Mouse (Mus musculus) embryonic facial prominence, embryonic 13.5 days (tissue): ENCODE data around the gene Crybg1. TPM values are rescaled to one million over a fixed set of nuclear protein-coding genes. Genes with fewer than 3 reads are reported as not detected.
"Not testable (repeated sequence)": the region's sequence is repeated elsewhere in the genome, so short reads cannot be mapped to it uniquely, and the experiment has no call there.

Source experiments
- ATAC-seq: fragments of 200-750 bp; cut with Nextera tagmentation; 2 replicates; pipeline ENCODE4 v1.8.0; 2017; ENCODE audit warnings: low read depth; ENCODE audit not compliant: insufficient number of reproducible peaks, insufficient read depth, low FRiP score, low TSS enrichment
- H3K27ac ChIP-seq: fragments of 300-500 bp; sonication (generic); 2 replicates; pipeline ENCODE4 v1.5.1; 2015; ENCODE audit warnings: moderate library complexity, mild to moderate bottlenecking, inconsistent platforms
- H3K27me3 ChIP-seq: fragments of 300-500 bp; sonication (generic); 2 replicates; pipeline ENCODE4 v1.6.1; 2015; ENCODE audit warnings: mild to moderate bottlenecking, inconsistent platforms
- H3K36me3 ChIP-seq: fragments of 300-500 bp; sonication (generic); 2 replicates; pipeline ENCODE4 v1.6.1; 2015; ENCODE audit warnings: mild to moderate bottlenecking, inconsistent platforms
- H3K4me1 ChIP-seq: fragments of 300-500 bp; sonication (generic); 2 replicates; pipeline ENCODE4 v1.6.1; 2015; ENCODE audit warnings: inconsistent platforms
- H3K4me2 ChIP-seq: fragments of 300-500 bp; sonication (generic); 2 replicates; pipeline ENCODE4 v1.6.1; 2015; ENCODE audit warnings: moderate library complexity, mild to moderate bottlenecking, inconsistent platforms
- H3K4me3 ChIP-seq: fragments of 300-500 bp; sonication (generic); 2 replicates; pipeline ENCODE4 v1.5.1; 2015; ENCODE audit warnings: mild to moderate bottlenecking, inconsistent platforms
- H3K9ac ChIP-seq: fragments of 300-500 bp; sonication (generic); 2 replicates; pipeline ENCODE4 v1.6.1; 2015; ENCODE audit warnings: mild to moderate bottlenecking, inconsistent platforms
- H3K9me3 ChIP-seq: fragments of 300-500 bp; sonication (generic); 2 replicates; pipeline ENCODE4 v1.6.1; 2016; ENCODE audit warnings: inconsistent platforms
- WGBS: fragments of 180-500 bp; shearing (Covaris S2); methylation state at CpG from one replicate; pipeline ENCODE4 v1.1.7; 2015; ENCODE audit warnings: mixed read lengths; 5-methylcytosine and 5-hydroxymethylcytosine counted together
- polyA plus RNA-seq: library from polyadenylated mRNA; unstranded; fragments of >200 nt; fragmentation: Nextera tagmentation; extraction: Ambion mirVana; gene quantifications from 2 replicates; pipeline ENCODE4 v1.2.1, GENCODE M21; 2015

Crybg1 gene
- polyA plus RNA-seq, 1 experiment from 2014 or later, result 1.5 TPM

GRCm38 (mm10) chr10:43928596-43928995 lies 220.1 kb downstream of the Crybg1 start:
- H3K9ac ChIP-seq, result no peak overlapping the region
- no peak overlapping the region for H3K4me3 ChIP-seq
- no peaks in the 10 kb centered on the region for H3K9me3 ChIP-seq
- no peak for ATAC-seq
- H3K4me1 ChIP-seq, result no peaks in the 10 kb centered on the region
- peaks cover 4% of the 10 kb centered on the region; the same call in 1 of the 2 replicates for H3K36me3 ChIP-seq
- no peak overlapping the region for H3K27ac ChIP-seq
- no peaks in the 10 kb centered on the region for H3K27me3 ChIP-seq
- WGBS, result 69% methylated on average over 5 of the region's 5 CpGs
- no peak overlapping the region for H3K4me2 ChIP-seq

GRCm38 (mm10) chr10:43927736-43928135 lies 220.9 kb downstream of the Crybg1 start:
- no peak overlapping the region for H3K9ac ChIP-seq
- peaks cover 8% of the 10 kb centered on the region for H3K36me3 ChIP-seq
- no peaks in the 10 kb centered on the region for H3K27me3 ChIP-seq
- H3K27ac ChIP-seq, result no peak overlapping the region
- WGBS, result 85% methylated on average over 8 of the region's 8 CpGs
- no peaks in the 10 kb centered on the region for H3K4me1 ChIP-seq
- H3K9me3 ChIP-seq, result no peaks in the 10 kb centered on the region
- H3K4me3 ChIP-seq, result no peak overlapping the region
- no peak for ATAC-seq
- H3K4me2 ChIP-seq, result no peak overlapping the region

GRCm38 (mm10) chr10:43925776-43926175 lies 222.9 kb downstream of the Crybg1 start:
- not testable (repeated sequence) for H3K9me3 ChIP-seq, H3K4me1 ChIP-seq, ATAC-seq, H3K9ac ChIP-seq, H3K4me2 ChIP-seq, H3K27ac ChIP-seq, H3K36me3 ChIP-seq, H3K27me3 ChIP-seq, H3K4me3 ChIP-seq
- 91% methylated on average over 9 of the region's 9 CpGs for WGBS

GRCm38 (mm10) chr10:43923096-43923495 lies 225.6 kb downstream of the Crybg1 start:
- no peak for ATAC-seq
- Histone ChIP-seq H3K4me2 (no peak overlapping the region), H3K9ac (no peak overlapping the region)

GRCm38 (mm10) chr10:43918696-43919608 lies 229.7 kb downstream of the Crybg1 start:
- no peak overlapping the region for H3K4me3 ChIP-seq
- 35% methylated on average over 17 of the region's 17 CpGs for WGBS
- H3K27ac ChIP-seq, result no peak overlapping the region
- no peaks in the 10 kb centered on the region for H3K9me3 ChIP-seq
- ATAC-seq, result no peak
- no peaks in the 10 kb centered on the region for H3K27me3 ChIP-seq
- no peaks in the 10 kb centered on the region for H3K4me1 ChIP-seq
- H3K4me2 ChIP-seq, result no peak overlapping the region
- no peak overlapping the region for H3K9ac ChIP-seq
- H3K36me3 ChIP-seq, result peaks cover 4% of the 10 kb centered on the region; the same call in 1 of the 2 replicates

More at GRCm38 (mm10) chr10:43923096-43923495, 225.6 kb downstream of the Crybg1 start:
- Histone ChIP-seq H3K4me3 (no peak overlapping the region), H3K9me3 (no peaks in the 10 kb centered on the region), H3K27me3 (no peaks in the 10 kb centered on the region), H3K36me3 (peaks cover 4% of the 10 kb centered on the region; the same call in 1 of the 2 replicates), H3K27ac (no peak overlapping the region), H3K4me1 (no peaks in the 10 kb centered on the region)
- 92% methylated on average over 3 of the region's 3 CpGs for WGBS

- Histone ChIP-seq H3K9ac (no peak overlapping the region), H3K9me3 (no peaks in the 10 kb centered on the region)
- ATAC-seq, result no peak
Observed at GRCm38 (mm10) chr10:43916737-43917136, 231.9 kb downstream of the Crybg1 start.

GRCm38 (mm10) chr10:43916181-43916580 lies 232.5 kb downstream of the Crybg1 start:
- no peak overlapping the region for H3K27ac ChIP-seq
- H3K36me3 ChIP-seq, result no peaks in the 10 kb centered on the region
- H3K4me2 ChIP-seq, result no peak overlapping the region
- no peak overlapping the region for H3K9ac ChIP-seq
- H3K4me1 ChIP-seq, result no peaks in the 10 kb centered on the region
- no peak overlapping the region for H3K4me3 ChIP-seq
- no peak for ATAC-seq
- H3K9me3 ChIP-seq, result no peaks in the 10 kb centered on the region
- WGBS, result 85% methylated on average over 12 of the region's 12 CpGs
- no peaks in the 10 kb centered on the region for H3K27me3 ChIP-seq

More at GRCm38 (mm10) chr10:43916737-43917136, 231.9 kb downstream of the Crybg1 start:
- WGBS, result 70% methylated on average over 2 of the region's 2 CpGs
- Histone ChIP-seq H3K4me2 (no peak overlapping the region), H3K27me3 (no peaks in the 10 kb centered on the region), H3K4me1 (no peaks in the 10 kb centered on the region), H3K4me3 (no peak overlapping the region), H3K27ac (no peak overlapping the region), H3K36me3 (no peaks in the 10 kb centered on the region)

GRCm38 (mm10) chr10:43912236-43912635 lies 236.4 kb downstream of the Crybg1 start:
- Histone ChIP-seq H3K4me1 (no peaks in the 10 kb centered on the region), H3K27ac (no peak overlapping the region), H3K4me2 (no peak overlapping the region), H3K4me3 (no peak overlapping the region), H3K36me3 (no peaks in the 10 kb centered on the region), H3K27me3 (no peaks in the 10 kb centered on the region), H3K9me3 (no peaks in the 10 kb centered on the region), H3K9ac (no peak overlapping the region)
- no peak for ATAC-seq
- 88% methylated on average over 3 of the region's 3 CpGs for WGBS

- Histone ChIP-seq H3K9me3 (no peaks in the 10 kb centered on the region), H3K27me3 (no peaks in the 10 kb centered on the region), H3K27ac (no peak overlapping the region), H3K4me2 (no peak overlapping the region), H3K4me3 (no peak overlapping the region), H3K4me1 (no peaks in the 10 kb centered on the region), H3K9ac (no peak overlapping the region), H3K36me3 (no peaks in the 10 kb centered on the region)
- ATAC-seq, result no peak
- 91% methylated on average over 8 of the region's 8 CpGs for WGBS
Observed at GRCm38 (mm10) chr10:43910873-43911142, 237.8 kb downstream of the Crybg1 start.

- H3K27ac ChIP-seq, result no peak overlapping the region
- no peak overlapping the region for H3K9ac ChIP-seq
- H3K9me3 ChIP-seq, result no peaks in the 10 kb centered on the region
- no peak for ATAC-seq
- H3K4me3 ChIP-seq, result no peak overlapping the region
- no peaks in the 10 kb centered on the region for H3K4me1 ChIP-seq
- WGBS, result 80% methylated on average over 12 of the region's 12 CpGs
- no peak overlapping the region for H3K4me2 ChIP-seq
- no peaks in the 10 kb centered on the region for H3K27me3 ChIP-seq
- no peaks in the 10 kb centered on the region for H3K36me3 ChIP-seq
Observed at GRCm38 (mm10) chr10:43910032-43910872, 238.4 kb downstream of the Crybg1 start.

- no peak overlapping the region for H3K27ac ChIP-seq
- WGBS, result 90% methylated on average over 1 of the region's 1 CpGs
- no peak overlapping the region for H3K9ac ChIP-seq
- no peak overlapping the region for H3K4me2 ChIP-seq
- H3K4me1 ChIP-seq, result peaks cover 9% of the 10 kb centered on the region
- H3K4me3 ChIP-seq, result no peak overlapping the region
- H3K36me3 ChIP-seq, result no peaks in the 10 kb centered on the region
- H3K27me3 ChIP-seq, result no peaks in the 10 kb centered on the region
- ATAC-seq, result no peak
- no peaks in the 10 kb centered on the region for H3K9me3 ChIP-seq
Observed at GRCm38 (mm10) chr10:43904569-43904968, 244.1 kb downstream of the Crybg1 start.
